Mouse (Mus musculus) c-Kit-positive CD71-negative TER-119-negative erythroid progenitor cells, embryonic 14.5 days (primary cell): ENCODE data around the gene Rora.

Experiments
- DNase-seq: peaks from one replicate; pipeline ENCODE4 v3.0.0-alpha.2; 2013; ENCODE audit warnings: low read depth

The Rora gene

DNA sequence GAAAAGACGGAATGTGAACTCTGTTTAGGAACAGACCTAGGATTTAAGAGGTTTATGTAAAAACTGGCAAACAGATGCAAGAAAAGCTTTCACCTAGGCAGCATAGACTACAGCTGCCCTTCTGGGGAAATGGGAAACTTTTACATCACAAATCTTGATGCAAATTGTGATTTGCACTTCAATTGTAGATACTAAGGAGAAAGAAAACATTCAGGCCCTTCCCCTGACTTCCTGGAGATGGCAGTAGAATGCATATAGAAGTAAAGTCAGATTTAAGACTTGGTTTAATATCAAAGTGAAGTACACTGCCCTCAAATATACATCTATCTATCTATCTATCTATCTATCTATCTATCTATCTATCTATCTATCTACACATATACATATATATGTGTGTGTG, 765.9 kb downstream of the Rora start:
- DNase-seq = no peak

DNA sequence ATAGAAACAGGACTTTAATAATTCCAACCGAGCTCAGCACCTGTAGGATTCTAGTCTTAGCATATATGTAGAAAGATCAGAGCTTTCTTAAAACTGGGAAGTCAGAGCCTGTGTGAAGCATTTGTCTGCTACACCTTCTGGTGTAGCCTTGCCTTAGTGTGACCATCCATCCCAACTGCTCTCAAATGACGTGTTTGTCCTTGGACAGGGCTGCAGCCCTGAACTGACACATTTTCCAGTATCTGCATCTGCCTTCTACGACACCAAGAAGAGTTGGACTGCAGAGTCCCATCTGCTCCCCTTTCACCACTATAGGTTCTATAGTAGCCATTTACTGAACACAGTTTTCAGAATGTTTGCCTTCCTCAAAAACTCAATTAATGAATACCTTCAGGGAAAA, 776.9 kb downstream of the Rora start:
- no peak for DNase-seq

DNA sequence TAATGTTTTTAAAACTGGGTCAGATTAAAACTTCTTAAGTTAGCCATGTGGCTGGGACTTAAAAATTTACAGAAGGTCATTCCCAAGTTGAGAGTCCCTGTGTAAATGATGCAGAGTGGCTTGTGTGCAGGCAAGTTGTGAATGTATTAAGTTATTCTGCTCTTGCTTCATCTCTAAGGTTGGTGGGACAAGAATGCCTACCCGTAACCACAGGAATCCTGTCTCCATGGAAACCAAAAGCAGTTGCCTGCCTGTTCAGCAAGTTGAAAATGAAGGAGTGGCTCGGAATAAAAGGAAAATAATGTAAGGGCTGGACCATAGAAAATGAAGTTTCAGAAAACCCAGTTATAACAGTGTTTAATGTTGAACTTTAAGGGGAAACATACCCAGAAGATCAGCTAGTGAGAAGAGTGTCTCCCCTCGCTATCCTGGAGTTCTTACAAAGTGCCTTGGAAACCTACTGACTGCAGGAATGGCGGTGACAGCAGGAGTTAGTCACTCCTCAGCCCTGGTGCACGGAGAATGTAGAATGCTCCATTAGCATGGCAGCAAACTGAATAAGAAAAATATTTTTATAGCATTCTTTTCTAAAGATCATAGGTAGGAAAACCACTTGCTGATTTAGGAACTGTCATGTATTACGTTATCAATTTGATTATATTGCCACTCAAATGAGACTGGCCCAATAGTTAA, 778.4 kb downstream of the Rora start:
- DNase-seq = no peak

DNA sequence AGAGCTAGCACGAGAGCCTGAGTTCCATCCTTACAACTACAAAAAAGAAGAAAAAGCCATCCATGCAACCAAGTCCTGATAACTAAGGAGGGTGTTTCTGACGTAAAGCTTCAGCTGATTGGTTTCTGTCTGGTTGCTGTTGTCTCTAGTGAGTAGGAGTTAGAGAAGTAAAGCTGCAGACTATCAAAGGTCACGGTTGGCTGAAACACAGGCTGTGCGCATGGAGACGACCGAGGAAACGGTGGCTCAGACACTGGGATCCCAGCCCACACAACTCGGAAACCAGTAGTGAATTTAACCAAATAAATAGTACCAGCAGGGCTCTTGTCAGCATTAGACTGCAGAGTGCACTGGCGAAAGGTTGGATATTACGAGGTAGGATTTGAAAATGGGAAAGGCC, 781.6 kb downstream of the Rora start:
- no peak for DNase-seq

DNA sequence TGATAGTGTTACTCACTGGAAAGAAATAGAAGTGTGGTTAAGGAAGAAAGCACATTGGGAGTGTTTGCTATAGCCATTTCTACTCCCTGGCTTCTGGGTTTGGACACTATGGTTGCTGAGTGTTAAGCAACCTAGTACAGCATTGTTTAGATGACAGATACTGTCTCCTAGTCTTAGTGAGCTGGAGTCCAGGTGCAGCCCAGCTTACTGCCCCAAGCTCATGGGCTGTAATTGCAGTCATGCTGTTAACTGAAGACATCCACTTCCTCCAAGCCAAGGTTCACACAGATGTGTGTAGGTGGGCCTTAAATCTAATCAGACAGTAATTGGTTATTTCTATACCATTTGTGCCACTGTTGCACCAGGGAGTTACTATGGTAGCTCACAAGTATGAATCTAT, 782.1 kb downstream of the Rora start:
- no peak for DNase-seq
